ENCODE assay signal across 9 mouse cellular contexts in genomic region chr17:17120830-17121502, GRCm38 (mm10). TPM values are rescaled to one million over a fixed set of nuclear protein-coding genes. Genes with fewer than 3 reads are reported as not detected.
DNase-seq lines count a peak whose midpoint lies in the region; ATAC-seq and TF ChIP-seq lines count a peak whose summit lies in the region.
"Not testable (repeated sequence)": the region's sequence is repeated elsewhere in the genome, so short reads cannot be mapped to it uniquely, and the experiment has no call there.
"Had no signal": no experiment of that assay in that cellular context is flagged by ENCODE, and none has a peak within 500 bp of the region (broad histone marks: within the 10 kb centered on the region; RNA-seq: fewer than 3 reads in every experiment).

Zfp97 (plus strand) TSS chr17:17121415.

- TF ChIP-seq CTCF in ES-Bruce4 (IDR thresholded peaks at IDR 0.05; ENCODE audit: low read depth, low read length); liver, embryonic 14.5 days (IDR thresholded peaks at IDR 0.05; ENCODE audit: low read depth): not testable (repeated sequence)

- not testable (repeated sequence) for H3K9ac ChIP-seq in ES-Bruce4 (ENCODE audit: low read depth, poor library complexity, severe bottlenecking); embryonic facial prominence, embryonic 15.5 days; hindbrain, embryonic 13.5 days; kidney, embryonic 15.5 days; liver, embryonic 14.5 days (replicated peaks); neural tube, embryonic 13.5 days

- TF ChIP-seq EP300 in ES-Bruce4 (IDR thresholded peaks at IDR 0.05; ENCODE audit: insufficient read depth, low read depth, low read length); liver, embryonic 14.5 days (IDR thresholded peaks at IDR 0.05; ENCODE audit: low read depth): not testable (repeated sequence)

- H3K27me3 ChIP-seq in ES-Bruce4 (ENCODE audit: control insufficient read depth, insufficient read depth, low read length, poor library complexity, severe bottlenecking); embryonic facial prominence, embryonic 15.5 days; hindbrain, embryonic 13.5 days; kidney, embryonic 15.5 days; liver, embryonic 14.5 days (ENCODE audit: control insufficient read depth, insufficient read depth, low read length); neural tube, embryonic 13.5 days: not testable (repeated sequence)

- not testable (repeated sequence) for H3K4me3 ChIP-seq in ES-Bruce4 (ENCODE audit: low read depth, low read length); embryonic facial prominence, embryonic 15.5 days (replicated peaks); hindbrain, embryonic 13.5 days; kidney, embryonic 15.5 days (replicated peaks); liver, embryonic 14.5 days (ENCODE audit: insufficient read depth in 1 of 2, low read depth in 2 of 2, low read length in 2 of 2); neural tube, embryonic 13.5 days

- WGBS in embryonic facial prominence, embryonic 15.5 days, result no CpG with 5 or more reads among the region's 8 CpGs
- WGBS in hindbrain, embryonic 13.5 days, result no CpG with 5 or more reads among the region's 8 CpGs
- WGBS in kidney, embryonic 15.5 days, result no CpG with 5 or more reads among the region's 8 CpGs
- no CpG with 5 or more reads among the region's 8 CpGs for WGBS in liver, embryonic 14.5 days (ENCODE audit: insufficient replicate concordance)
- WGBS in neural tube, embryonic 13.5 days, result no CpG with 5 or more reads among the region's 8 CpGs

- not testable (repeated sequence) for H3K4me2 ChIP-seq in embryonic facial prominence, embryonic 15.5 days (replicated peaks); hindbrain, embryonic 13.5 days; kidney, embryonic 15.5 days; liver, embryonic 14.5 days (ENCODE audit: low read depth); neural tube, embryonic 13.5 days

- not testable (repeated sequence) for H3K36me3 ChIP-seq in ES-Bruce4 (ENCODE audit: control insufficient read depth, insufficient read depth, low read length, poor library complexity, severe bottlenecking); embryonic facial prominence, embryonic 15.5 days; hindbrain, embryonic 13.5 days; kidney, embryonic 15.5 days; liver, embryonic 14.5 days (replicated peaks; ENCODE audit: control insufficient read depth, insufficient read depth, low read depth); neural tube, embryonic 13.5 days

- not testable (repeated sequence) for TF ChIP-seq POLR2A in ES-Bruce4 (IDR thresholded peaks at IDR 0.05; ENCODE audit: insufficient read depth, low read length)

- H3K9me3 ChIP-seq in ES-Bruce4 (replicated peaks; ENCODE audit: control insufficient read depth, insufficient read depth, low read length, poor library complexity, severe bottlenecking); embryonic facial prominence, embryonic 15.5 days (replicated peaks); hindbrain, embryonic 13.5 days; kidney, embryonic 15.5 days (replicated peaks); liver, embryonic 14.5 days (ENCODE audit: control insufficient read depth, low read length); neural tube, embryonic 13.5 days: not testable (repeated sequence)

- ATAC-seq in embryonic facial prominence, embryonic 15.5 days (ENCODE audit: insufficient number of reproducible peaks, low FRiP score, low TSS enrichment, low read depth), result peak; percentile 86
- ATAC-seq in granulocyte monocyte progenitor cell, adult 5-6 weeks (replicated peaks; ENCODE audit: poor library complexity, severe bottlenecking), result peak; percentile 100
- peak; percentile 98 for ATAC-seq in hindbrain, embryonic 13.5 days (ENCODE audit: low FRiP score)
- peak; percentile 100 for ATAC-seq in kidney, embryonic 15.5 days (replicated peaks; ENCODE audit: low FRiP score)
- peak; percentile 100 for ATAC-seq in liver, embryonic 14.5 days (ENCODE audit: insufficient read depth)
- peak; percentile 100 for ATAC-seq in megakaryocyte-erythroid progenitor cell, adult 5-6 weeks (replicated peaks; ENCODE audit: low FRiP score, low TSS enrichment, poor library complexity, severe bottlenecking)
- peak; percentile 94 for ATAC-seq in neural tube, embryonic 13.5 days (ENCODE audit: low read depth)

- not testable (repeated sequence) for H3K4me1 ChIP-seq in ES-Bruce4 (ENCODE audit: control insufficient read depth, insufficient read depth, low read length); embryonic facial prominence, embryonic 15.5 days; hindbrain, embryonic 13.5 days (replicated peaks); kidney, embryonic 15.5 days; liver, embryonic 14.5 days (replicated peaks; ENCODE audit: control insufficient read depth in 2 of 2, insufficient read depth in 2 of 2, low read length in 1 of 2); neural tube, embryonic 13.5 days (replicated peaks)

- not testable (repeated sequence) for DNase-seq in liver, embryonic 14.5 days (ENCODE audit: low read depth in 3 of 3, low spot score in 3 of 3)

- H3K27ac ChIP-seq in ES-Bruce4 (ENCODE audit: insufficient read depth, low read length); embryonic facial prominence, embryonic 15.5 days (replicated peaks); hindbrain, embryonic 13.5 days; kidney, embryonic 15.5 days; liver, embryonic 14.5 days; neural tube, embryonic 13.5 days (replicated peaks): not testable (repeated sequence)

RNA-seq across cellular contexts. Expression of gene Zfp97, which starts in this region (rescaled TPM):
- polyA plus RNA-seq in ES-Bruce4 (2011; ENCODE audit: insufficient read depth, insufficient read length, low read depth, missing spikeins), result 14.8 and 18.6 TPM in 2 replicates
- polyA plus RNA-seq in embryonic facial prominence, embryonic 15.5 days (2015; fragmentation: Nextera tagmentation; extraction: Ambion mirVana), result 5.4 and 5.9 TPM in 2 replicates
- total RNA-seq in granulocyte monocyte progenitor cell, adult 5-6 weeks (2014; fragmentation: Nextera tagmentation), result 4.6 and 18.6 TPM in 2 replicates
- 12.9 and 13.5 TPM in 2 replicates for total RNA-seq in granulocyte monocyte progenitor cell, adult 5-6 weeks (2017)
- 2.4 and 3.0 TPM in 2 replicates for polyA plus RNA-seq in hindbrain, embryonic 13.5 days (2015; fragmentation: Nextera tagmentation; extraction: Ambion mirVana)
- polyA plus RNA-seq in kidney, embryonic 15.5 days (2015; fragmentation: Nextera tagmentation; extraction: Ambion mirVana), result 6.9 and 7.3 TPM in 2 replicates
- 0.57 and 0.75 TPM in 2 replicates for polyA plus RNA-seq in liver, embryonic 14.5 days (2012; rRNA removed)
- polyA plus RNA-seq in liver, embryonic 14.5 days (2014; fragmentation: Nextera tagmentation; extraction: Ambion mirVana), result 2.1 and 2.6 TPM in 2 replicates
- 7.1 and 15.2 TPM in 2 replicates for total RNA-seq in megakaryocyte-erythroid progenitor cell, adult 5-6 weeks (2014; fragmentation: Nextera tagmentation)
- total RNA-seq in megakaryocyte-erythroid progenitor cell, adult 5-6 weeks (2017), result 3.4 and 9.5 TPM in 2 replicates
- polyA plus RNA-seq in neural tube, embryonic 13.5 days (2015; fragmentation: Nextera tagmentation; extraction: Ambion mirVana), result 3.3 and 3.4 TPM in 2 replicates
- polyA plus RNA-seq: erythroblast, embryonic 14.5 days had no signal
